Mouse (Mus musculus): Measurements from ENCODE around the gene Ttc28.

The Ttc28 gene

GRCm38 (mm10) chr5:110928289-110928688 is 48.7 kb downstream of the Ttc28 start:
- in situ Hi-C loops (cut with MboI; ENCODE audit: low pct_unique_long_range_greater_than_20kb in 1 of 2, low sequenced_read_pairs in 2 of 2, unreplicated experiment in 1 of 2), result no loop called here

GRCm38 (mm10) chr5:110929306-110929705 is 49.7 kb downstream of the Ttc28 start:
- in situ Hi-C loops (cut with MboI; ENCODE audit: low pct_unique_long_range_greater_than_20kb in 1 of 2, low sequenced_read_pairs in 2 of 2, unreplicated experiment in 1 of 2), result no loop called here

- in situ Hi-C loops (cut with MboI; ENCODE audit: low pct_unique_long_range_greater_than_20kb in 1 of 2, low sequenced_read_pairs in 2 of 2, unreplicated experiment in 1 of 2), result no loop called here
Measured at GRCm38 (mm10) chr5:110936606-110937005, 57.0 kb downstream of the Ttc28 start.

- in situ Hi-C loops (cut with MboI; ENCODE audit: low pct_unique_long_range_greater_than_20kb in 1 of 2, low sequenced_read_pairs in 2 of 2, unreplicated experiment in 1 of 2), result no loop called here
Measured at GRCm38 (mm10) chr5:110944326-110944725, 64.7 kb downstream of the Ttc28 start.

- in situ Hi-C loops (cut with MboI; ENCODE audit: low pct_unique_long_range_greater_than_20kb in 1 of 2, low sequenced_read_pairs in 2 of 2, unreplicated experiment in 1 of 2), result no loop called here
Measured at GRCm38 (mm10) chr5:110948476-110949399, 69.1 kb downstream of the Ttc28 start.

- in situ Hi-C loops (cut with MboI; ENCODE audit: low pct_unique_long_range_greater_than_20kb in 1 of 2, low sequenced_read_pairs in 2 of 2, unreplicated experiment in 1 of 2), result no loop called here
Measured at GRCm38 (mm10) chr5:110949791-110950190, 70.2 kb downstream of the Ttc28 start.

GRCm38 (mm10) chr5:110958196-110958595 is 78.6 kb downstream of the Ttc28 start:
- in situ Hi-C loops (cut with MboI; ENCODE audit: low pct_unique_long_range_greater_than_20kb in 1 of 2, low sequenced_read_pairs in 2 of 2, unreplicated experiment in 1 of 2), result no loop called here

GRCm38 (mm10) chr5:110960067-110960466 is 80.5 kb downstream of the Ttc28 start:
- in situ Hi-C loops (cut with MboI; ENCODE audit: low pct_unique_long_range_greater_than_20kb in 1 of 2, low sequenced_read_pairs in 2 of 2, unreplicated experiment in 1 of 2), result no loop called here

GRCm38 (mm10) chr5:110960890-110961289 is 81.3 kb downstream of the Ttc28 start:
- in situ Hi-C loops (cut with MboI; ENCODE audit: low pct_unique_long_range_greater_than_20kb in 1 of 2, low sequenced_read_pairs in 2 of 2, unreplicated experiment in 1 of 2), result no loop called here

GRCm38 (mm10) chr5:110967483-110968055 is 88.0 kb downstream of the Ttc28 start:
- in situ Hi-C loops (cut with MboI; ENCODE audit: low pct_unique_long_range_greater_than_20kb in 1 of 2, low sequenced_read_pairs in 2 of 2, unreplicated experiment in 1 of 2), result no loop called here

- in situ Hi-C loops (cut with MboI; ENCODE audit: low pct_unique_long_range_greater_than_20kb in 1 of 2, low sequenced_read_pairs in 2 of 2, unreplicated experiment in 1 of 2), result no loop called here
Measured at GRCm38 (mm10) chr5:110968566-110968965, 89.0 kb downstream of the Ttc28 start.

GRCm38 (mm10) chr5:110970162-110970780 is 90.7 kb downstream of the Ttc28 start:
- in situ Hi-C loops (cut with MboI; ENCODE audit: low pct_unique_long_range_greater_than_20kb in 1 of 2, low sequenced_read_pairs in 2 of 2, unreplicated experiment in 1 of 2), result no loop called here

GRCm38 (mm10) chr5:110976721-110977120 is 97.1 kb downstream of the Ttc28 start:
- in situ Hi-C loops (cut with MboI; ENCODE audit: low pct_unique_long_range_greater_than_20kb in 1 of 2, low sequenced_read_pairs in 2 of 2, unreplicated experiment in 1 of 2), result no loop called here

- in situ Hi-C loops (cut with MboI; ENCODE audit: low pct_unique_long_range_greater_than_20kb in 1 of 2, low sequenced_read_pairs in 2 of 2, unreplicated experiment in 1 of 2), result no loop called here
Measured at GRCm38 (mm10) chr5:110977796-110978195, 98.2 kb downstream of the Ttc28 start.

GRCm38 (mm10) chr5:110978461-110978860 is 98.9 kb downstream of the Ttc28 start:
- in situ Hi-C loops (cut with MboI; ENCODE audit: low pct_unique_long_range_greater_than_20kb in 1 of 2, low sequenced_read_pairs in 2 of 2, unreplicated experiment in 1 of 2), result no loop called here

- in situ Hi-C loops (cut with MboI; ENCODE audit: low pct_unique_long_range_greater_than_20kb in 1 of 2, low sequenced_read_pairs in 2 of 2, unreplicated experiment in 1 of 2), result no loop called here
Measured at GRCm38 (mm10) chr5:110979011-110979860, 99.6 kb downstream of the Ttc28 start.

- in situ Hi-C loops (cut with MboI; ENCODE audit: low pct_unique_long_range_greater_than_20kb in 1 of 2, low sequenced_read_pairs in 2 of 2, unreplicated experiment in 1 of 2), result no loop called here
Measured at GRCm38 (mm10) chr5:110979861-110980346, 100.3 kb downstream of the Ttc28 start.

- in situ Hi-C loops (cut with MboI; ENCODE audit: low pct_unique_long_range_greater_than_20kb in 1 of 2, low sequenced_read_pairs in 2 of 2, unreplicated experiment in 1 of 2), result no loop called here
Measured at GRCm38 (mm10) chr5:110980576-110980975, 101.0 kb downstream of the Ttc28 start.
